Mouse (Mus musculus): Measurements from ENCODE around the gene Itprip. TPM values are rescaled to one million over a fixed set of nuclear protein-coding genes. Genes with fewer than 3 reads are reported as not detected.
A peak's percentile ranks its signal among the peaks of the same experiment; 100 is the strongest.

The Itprip gene
- 10 to 100 TPM in 1 of 3 experiments, 1 to 10 TPM in 2; 7.8 to 10.4 (median 8.0) TPM for polyA plus RNA-seq (2017; shearing (Covaris generic))

DNA sequence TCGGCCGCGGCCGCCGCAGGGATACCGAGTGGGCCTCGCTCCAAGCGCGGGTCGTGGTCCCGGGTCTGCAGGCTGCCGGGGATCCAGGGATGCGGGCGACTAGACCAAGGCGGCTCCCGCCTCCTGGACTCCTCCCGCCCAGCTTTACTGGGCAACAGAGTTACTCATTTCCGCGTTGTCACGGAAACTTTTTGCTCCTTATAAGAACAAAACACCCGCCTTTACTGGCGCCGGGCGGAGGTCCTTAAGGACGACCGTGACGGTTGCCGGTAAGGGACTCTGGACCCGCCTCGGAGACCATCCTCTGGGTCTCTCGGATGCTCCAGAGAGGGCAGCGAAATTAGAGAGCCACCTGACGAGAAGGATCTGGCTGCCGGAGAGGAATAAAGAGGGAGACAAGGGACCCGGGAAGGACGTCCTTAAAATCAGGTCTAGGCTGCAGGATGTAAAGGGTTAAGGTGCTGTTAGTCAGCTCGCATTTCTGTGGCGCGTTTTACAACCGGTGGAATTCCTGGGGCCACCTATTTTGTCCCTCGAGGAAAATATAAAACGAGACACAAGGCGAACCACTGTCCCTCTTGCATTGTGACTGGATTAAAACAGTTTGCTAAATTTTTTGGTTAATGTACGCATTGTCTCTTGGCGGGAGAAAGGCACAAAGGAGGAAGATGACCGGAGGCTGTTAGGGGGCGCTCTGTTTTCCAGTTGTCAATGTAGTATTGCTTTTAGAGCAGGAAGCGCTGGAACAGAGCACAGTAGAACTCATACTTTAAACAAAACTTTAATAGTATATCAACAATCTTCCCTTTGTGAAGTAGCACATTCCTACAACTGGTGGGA is at the start of gene Itprip, which contains the start of gene Cfap43:
Gene Itprip, minus strand, starts transcription at position 174 of the 840 bp plus-strand sequence.
Gene Cfap43, minus strand, starts transcription at position 162 of the 840 bp plus-strand sequence.
- peak; percentile 75 for ATAC-seq

DNA sequence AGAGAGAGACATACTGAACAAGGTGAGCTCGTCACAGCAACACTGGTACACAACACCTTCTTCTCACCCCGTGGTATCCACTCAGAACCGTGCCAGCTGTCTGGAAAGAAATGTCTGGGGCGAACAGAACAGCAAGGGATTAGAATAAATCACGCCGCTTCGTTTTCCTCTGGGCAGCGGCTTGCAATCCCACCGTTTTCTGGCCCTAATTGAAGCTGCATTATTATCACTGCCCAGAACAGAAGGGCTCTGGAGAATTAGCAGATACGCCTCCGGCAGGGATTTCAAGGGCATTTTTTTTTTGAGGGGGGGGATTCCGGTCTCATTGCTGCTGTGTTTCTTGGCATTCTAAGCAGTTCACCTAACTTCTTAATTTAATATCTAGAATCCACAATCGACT is 39.1 kb upstream of the Itprip start:
- ATAC-seq: no peak

DNA sequence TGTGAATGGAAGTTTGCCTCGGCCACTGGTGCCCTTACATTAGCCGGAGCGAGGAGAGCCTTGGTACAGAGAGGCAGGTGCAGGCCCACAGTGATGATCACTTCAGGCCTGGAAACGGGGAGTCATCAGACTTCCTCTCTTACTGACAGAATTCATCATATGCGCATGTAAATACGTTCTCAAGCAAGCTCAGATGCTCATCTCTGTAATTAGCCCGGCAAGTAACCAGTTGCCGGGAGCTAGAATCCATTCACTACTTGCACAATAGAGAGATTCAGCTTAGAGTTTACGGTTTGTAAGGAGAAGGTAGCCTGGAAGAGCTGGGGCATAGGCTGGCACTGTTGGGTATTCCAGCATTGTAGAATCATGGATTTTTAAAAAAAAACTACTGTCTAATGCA is 34.1 kb upstream of the Itprip start:
- no peak for ATAC-seq

DNA sequence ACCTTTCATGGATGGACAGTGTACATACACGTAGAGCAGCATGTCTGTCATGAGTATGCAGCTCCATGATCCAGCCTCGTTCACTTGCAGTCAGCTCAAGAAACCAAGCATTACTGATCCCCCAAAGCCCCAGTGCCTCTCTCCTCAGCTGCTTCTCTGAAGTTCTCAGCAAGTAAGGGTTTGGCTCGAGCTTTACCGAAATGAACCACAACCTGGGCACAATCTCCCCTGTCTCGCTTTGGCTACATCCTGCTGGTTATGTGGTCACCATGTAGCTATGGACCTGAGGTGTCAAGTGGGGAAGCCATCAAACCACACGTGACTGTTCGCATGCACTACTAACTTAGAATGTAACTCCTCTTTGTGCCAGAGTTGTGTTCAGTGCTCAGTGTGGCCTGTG is 31.8 kb upstream of the Itprip start:
- ATAC-seq: no peak

DNA sequence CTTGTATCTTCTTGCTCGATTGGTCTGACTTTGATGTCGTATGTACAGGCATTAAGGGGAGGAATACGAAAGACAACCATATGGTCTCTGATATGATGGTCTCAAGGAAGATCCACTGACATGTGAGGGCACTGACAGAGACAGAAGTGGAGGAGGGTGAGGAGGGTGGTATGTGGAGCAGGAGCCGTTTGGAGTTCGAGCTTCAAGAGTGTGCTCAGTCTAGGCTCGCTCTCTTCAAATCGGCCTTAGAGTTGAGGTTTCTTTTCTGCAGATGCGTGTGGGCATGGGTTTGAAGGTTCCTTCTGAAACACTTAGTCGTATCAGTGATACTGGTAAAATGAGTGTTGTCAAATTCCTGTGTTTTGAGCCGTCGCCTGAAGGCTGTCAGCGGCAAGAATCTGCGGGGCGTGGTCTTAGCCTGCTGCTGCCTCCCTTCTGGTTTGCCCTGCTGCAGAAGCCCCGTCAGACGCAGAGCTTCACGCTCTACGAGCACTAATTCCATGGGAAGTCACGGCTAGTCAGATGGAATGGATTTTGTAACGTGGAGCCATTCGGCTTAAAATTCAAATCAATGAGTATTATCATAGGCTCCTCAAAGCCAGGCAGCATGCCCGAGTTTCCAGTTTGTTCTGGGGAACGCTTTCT is 27.8 kb upstream of the Itprip start:
- no peak for ATAC-seq

DNA sequence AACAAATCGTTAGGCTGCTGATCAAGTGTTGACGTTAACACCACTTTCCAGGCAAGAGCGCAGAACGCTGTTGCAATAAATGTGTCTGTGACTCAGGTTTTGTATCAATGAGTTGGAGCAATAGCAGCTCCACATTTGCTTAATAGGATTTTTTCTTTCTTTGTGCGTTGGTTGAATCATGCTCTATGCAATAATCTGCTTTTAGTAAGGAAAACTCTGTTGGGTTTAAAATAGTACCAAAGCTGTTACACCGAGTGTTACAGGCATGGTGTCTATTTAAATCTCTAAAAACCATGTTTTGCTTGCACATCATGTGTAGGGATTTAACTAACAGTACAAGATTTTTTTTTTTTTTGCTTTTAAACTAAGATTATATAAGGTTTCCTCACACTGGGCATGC is 20.3 kb upstream of the Itprip start:
- ATAC-seq: no peak

DNA sequence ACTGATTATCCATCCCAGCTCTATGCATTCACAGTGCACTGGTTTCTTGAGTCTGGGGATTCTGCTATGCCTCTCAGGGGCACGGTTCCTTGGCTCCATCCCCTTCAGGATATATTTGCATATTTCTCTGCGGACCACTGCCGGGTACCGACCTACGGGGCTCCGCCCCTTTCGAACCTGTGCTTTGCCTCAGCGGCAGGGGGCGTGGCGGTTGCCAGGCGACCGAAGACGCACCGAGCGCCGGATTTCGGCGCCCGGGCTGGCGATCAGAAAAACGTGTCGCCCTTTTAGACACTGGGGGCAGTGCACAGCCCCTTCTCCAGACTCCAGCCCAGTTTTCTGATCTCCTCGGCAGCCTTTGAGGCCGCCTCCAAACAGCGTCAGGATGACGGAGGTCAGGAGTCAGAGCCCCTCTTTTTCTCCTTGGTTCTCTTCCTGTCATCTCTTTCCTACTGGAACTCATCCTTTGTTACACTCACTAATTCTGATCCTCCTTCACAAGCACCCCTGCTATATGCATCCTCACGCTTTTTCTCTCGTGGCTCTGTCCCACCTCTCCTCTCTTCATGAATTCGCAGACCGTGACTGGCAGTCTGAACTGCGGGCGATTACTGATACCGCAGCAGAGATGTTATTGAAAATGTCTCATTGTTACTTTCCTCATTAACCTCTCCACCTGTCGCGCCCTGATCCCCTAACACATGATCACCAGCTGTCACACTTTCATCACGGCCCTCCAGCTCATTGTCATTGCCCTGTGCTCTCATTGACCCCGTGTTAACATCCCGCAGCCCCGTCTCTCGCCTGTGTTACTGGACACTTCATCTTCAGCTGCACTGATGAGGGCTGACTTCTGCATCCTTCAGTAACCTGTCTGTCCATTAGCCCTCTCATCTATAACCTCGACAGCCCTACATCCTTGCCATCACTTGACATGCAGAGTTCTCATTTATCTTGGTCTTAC is 18.6 kb upstream of the Itprip start, which contains the start of gene Cfap58:
Gene Cfap58, plus strand, starts transcription at position 233 of the 964 bp plus-strand sequence.
- ATAC-seq: peak; percentile 94

DNA sequence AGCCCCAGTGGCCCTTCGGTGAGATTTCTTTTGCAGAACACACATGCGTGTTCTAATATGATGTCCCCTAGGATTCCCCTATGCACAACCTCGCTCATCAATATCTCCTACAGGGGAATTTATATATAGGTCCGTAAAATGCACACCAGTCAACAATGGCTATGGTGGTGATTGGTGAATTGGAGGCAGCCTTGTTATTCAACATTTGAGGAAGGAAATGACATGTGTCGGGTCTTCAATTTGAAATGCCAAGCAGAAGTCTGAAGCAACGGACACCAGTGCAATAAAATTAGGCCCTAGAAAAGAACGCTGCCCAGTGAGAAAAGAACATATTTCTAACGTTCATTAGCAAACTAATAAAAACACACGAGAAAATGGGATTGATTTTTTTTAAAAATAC is 17.8 kb upstream of the Itprip start:
- no peak for ATAC-seq

DNA sequence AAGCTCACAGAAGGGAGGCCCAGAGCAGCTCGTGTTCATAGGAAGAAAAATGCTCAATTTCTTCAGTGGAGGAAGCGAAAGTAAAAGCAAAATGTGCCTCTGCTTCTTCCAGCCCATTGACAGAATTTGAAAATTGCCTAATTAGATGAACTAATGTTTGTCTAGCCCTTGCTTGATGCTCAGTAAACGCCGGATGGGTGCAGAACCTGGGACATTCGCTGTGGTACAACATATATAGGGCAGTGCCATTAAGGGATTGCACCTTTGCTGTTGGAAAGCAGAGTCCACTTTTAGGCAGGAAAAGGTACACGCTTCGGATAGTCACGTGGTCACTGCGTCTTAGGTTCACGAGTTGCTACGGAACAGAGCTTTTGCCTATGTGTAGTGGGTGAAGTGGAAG is 17.4 kb upstream of the Itprip start:
- ATAC-seq: no peak

DNA sequence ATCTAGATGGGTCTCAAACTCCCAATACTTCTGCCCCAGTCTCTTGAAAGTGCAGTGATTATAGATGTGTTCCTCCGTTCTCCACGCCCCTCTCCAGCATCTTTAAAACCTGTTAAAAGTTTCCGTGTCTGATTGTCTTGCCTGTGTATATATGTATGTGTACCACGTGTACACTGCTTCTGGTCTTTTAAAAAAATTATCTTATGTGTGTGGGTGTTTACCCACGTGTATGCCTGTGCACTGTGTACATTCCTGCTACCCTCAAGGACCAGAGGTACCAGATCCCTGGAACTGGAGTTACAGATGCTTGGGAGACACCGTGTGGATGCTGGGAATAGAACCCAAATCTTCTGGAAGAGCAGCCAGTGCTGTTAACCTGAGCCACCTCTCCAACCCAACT is 16.4 kb upstream of the Itprip start:
- ATAC-seq: no peak

DNA sequence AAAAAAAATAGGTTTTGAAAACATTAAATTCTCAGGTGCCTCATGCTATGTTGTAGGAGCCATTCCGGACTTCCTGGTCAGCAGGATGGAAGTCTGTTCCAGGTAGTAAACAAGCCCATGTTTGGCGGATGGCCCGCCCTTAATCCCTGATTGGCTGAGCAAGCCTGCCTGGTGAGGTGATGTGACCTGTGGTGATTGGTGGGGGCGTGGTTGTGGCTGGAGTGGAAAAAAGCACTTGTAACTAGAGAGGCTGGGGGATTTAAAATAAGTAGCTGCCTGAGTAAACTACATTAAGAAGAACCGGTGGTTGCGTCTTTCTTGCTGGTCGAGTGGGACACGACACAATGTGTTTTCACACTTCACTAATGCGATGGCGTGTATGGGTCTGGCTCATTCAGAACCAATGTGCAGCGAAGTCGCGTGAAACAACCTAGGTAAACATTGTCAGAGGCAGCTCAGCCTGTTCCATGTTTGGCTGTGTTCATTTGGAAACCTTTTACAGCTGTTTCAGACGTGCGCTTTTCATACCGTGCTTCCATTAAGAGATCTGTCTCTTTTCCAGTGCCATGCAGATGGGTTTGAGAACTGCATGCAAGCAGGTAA is 15.6 kb upstream of the Itprip start:
- ATAC-seq: no peak

DNA sequence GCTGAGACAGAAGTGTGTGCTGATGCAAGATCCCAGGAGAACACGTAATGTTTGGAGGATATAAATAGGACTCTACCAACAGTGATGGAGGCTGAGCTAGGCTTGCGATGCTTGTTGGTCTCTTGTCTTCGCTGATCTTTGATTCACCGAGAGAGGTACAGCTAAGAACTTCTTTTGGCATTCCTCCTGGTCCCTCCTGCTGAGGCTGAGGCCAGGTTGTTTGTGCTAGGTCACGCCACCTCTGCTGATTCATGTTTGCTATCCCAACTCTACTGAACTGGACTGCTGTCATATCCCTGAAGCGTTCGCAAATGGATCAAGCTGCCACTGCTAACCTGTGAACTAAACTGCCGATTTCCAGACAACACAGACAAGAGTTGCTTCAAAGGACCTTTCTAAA is 15.0 kb upstream of the Itprip start:
- no peak for ATAC-seq

DNA sequence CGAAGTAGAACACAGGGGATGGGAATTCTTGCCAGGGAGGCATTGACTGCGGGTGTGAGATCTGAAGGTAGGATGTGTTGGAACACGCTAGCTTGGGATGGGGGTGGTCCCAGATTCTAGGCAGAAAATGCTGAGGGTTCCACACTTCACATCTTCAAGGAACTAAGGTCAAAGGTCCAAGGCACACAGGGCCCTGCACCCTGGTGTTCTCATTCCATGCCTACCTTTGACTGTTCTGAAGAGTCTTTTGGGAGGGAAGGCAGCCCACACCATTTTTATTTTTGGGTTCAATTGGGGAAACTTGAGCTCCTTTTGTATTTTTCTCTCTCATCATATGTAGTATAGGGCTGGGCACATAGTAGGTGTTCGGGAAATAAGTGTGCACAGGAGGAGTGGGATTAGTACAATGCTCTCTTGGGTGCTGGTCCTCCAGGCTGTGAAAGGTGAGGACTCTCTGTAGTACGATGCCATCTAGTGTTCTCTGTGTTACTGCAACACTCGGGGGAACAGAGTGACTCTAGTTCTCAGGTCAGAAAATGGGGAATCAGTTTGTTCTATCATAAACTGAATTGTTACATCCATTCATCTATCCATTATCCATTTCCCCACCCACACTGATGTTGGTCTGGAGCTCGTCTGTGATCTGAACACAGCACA is 13.0 kb upstream of the Itprip start:
- ATAC-seq: peak; percentile 85

DNA sequence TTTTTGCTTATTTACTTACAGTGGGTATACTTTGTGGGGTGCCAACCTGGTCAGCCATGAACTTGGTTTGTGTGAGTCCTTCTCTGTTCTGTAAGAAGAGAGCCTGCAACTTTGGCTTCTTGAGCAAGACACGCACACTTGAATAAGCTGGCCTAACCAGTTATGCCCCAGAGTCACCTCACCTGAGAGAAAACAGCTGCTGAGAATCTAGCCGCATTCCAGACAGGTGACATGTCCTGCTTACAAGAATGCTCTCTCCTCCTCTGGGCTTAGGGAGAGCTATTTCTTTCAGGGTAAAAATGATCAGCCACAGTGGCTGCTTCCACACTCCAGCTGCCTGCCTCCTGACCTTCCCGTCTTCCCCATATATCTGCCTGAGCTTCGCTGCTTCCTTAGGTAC is 9.9 kb upstream of the Itprip start:
- ATAC-seq: no peak

DNA sequence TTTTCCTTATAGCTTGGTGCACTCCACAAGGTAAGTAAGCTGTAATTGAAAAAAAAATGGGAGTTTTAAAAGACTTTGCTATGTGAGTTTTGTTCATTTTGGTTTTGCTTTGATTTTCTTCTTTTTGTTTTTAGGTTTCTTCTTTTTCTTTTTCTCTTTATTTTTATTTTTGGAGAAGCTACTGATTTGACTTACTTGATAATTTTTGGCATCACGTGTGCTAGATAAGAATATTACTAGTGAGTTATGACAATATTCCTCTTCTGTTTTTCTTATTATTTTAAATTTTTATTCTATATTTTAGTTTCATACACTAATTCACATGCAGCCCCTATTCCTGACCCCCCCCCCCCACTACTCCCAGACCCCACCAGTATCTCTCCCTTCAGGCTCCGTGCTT is 7.9 kb upstream of the Itprip start:
- ATAC-seq: no peak

DNA sequence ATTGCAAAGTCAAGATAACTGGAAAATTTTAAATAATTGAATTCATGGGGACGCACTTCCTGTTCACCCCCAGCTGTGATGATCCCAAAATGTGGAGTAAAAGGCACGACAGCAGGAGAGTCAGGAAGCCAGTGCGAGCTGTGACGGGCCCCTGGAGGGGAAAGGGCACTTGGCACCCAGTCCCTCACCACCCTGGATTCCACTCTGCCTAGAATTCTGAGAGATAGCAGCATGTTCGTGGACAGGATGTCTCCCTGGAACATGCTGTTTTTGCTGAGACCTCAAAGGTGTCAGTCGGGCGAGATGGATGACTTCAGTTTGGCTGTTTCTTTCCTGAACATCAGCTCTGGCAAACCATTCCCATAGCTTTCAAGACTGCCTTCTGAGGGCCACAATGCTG is 6.7 kb upstream of the Itprip start:
- no peak for ATAC-seq

DNA sequence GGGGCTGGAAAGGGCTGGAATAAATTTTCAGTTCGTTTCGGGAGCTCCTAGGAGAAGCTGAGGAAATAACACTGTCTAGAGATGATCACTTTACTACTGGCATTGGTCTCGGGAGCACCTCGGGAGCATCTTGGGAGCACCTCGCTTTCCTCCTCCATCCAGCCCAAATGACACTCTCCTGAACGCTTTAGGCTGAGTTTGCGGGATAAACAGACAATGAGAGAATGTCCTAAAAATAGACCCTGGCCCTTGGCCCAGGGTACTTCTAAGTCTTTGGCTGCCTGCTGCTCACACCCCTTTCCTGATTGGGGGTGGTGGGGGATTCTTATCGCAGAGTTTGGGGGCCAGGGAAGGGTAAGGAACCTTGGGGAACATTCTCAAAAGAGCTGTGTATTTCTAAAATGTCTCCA is 872 bp upstream of the Itprip start:
- ATAC-seq: no peak

DNA sequence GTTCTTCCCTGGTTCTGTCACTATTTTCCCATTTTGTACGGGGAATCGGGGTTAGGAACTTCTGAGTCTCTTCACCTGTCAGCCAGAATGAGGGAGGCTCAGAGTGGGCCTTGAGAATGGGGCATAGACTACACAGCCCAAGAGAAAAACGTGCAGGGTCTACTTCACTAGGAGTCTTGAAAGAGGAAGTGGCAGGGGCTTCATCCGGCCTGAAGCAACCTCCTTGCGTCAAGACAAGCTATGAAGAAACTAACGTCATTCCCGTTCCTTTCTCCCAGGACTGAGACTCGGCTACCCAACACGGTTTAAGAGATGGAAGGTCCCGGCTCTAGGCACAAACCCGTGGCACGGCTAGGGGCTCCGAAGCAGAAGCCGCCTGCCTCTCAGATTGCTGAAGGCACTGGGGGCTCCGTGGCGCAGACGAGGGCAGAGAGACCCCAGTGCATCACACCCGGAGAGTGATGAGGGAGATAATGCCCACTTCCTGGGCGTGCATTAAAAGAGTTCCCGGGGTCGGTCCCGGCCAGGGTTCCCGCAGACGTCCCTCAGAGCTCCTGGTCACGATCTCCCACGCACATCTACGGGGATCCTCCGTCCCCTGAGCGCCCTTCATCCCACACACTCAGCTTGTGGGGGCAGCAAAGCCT is 521 bp downstream of the Itprip start:
- peak; percentile 30 for ATAC-seq

DNA sequence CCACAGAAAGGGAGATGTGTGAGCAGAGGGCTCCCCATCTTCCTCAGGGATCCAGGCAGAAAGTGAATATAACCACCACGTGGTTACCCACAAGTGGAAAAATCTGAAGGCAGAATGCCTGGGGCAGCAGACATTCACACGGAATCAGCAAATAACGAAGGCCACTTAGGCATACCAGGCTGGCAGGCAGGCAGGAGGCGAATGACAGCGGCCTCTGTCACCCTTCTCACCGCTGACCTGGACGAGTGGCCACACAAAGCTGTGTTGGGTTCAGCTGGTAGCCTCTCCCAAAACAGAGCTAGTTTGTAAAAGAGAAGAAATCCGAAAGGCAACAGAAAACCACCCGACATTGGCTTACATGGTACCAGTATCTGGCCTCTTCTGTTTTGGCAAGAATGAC is 1.1 kb downstream of the Itprip start:
- ATAC-seq: no peak

DNA sequence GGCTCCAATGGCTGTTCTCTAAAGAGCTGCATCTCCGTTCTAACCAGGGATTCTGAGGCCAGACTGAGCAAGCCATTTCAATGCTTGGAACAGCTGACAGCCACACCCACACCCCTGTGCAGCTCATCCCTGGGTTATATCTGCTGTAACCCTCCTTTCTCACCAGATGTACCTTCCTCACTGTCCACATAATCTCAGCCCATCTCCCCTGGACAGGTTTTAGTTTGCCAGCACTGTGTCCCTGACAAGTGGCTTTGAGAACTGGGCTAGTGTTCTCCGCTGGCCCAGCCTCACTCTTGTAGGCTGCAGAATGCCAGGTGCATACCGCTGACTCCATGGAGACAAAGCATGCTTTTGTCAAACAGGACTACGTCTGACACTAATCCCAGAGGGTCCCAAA is 1.7 kb downstream of the Itprip start:
- ATAC-seq: no peak

DNA sequence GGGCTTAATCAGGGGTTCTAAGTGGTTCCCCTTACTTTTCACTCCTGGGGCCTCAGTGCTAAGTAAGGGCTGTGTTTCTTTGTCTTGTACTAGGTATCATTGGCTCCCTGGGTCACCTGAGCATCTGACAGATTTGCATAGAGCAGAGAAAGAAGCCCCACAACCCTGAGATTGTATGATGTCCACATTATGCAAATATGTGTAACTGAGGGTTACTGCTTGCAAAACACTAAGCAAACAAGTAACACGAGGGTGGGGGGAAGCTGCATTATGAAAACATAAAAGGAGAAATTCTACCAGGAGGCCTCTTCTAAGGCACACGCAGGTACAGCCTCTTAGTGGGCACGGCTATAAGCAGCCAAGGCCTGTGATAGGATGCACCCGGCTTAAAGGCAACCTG is 3.8 kb downstream of the Itprip start:
- ATAC-seq: peak; percentile 29
